Mouse (Mus musculus) neural tube, embryonic 12.5 days (tissue): ENCODE data around the gene Zfp553. TPM values are rescaled to one million over a fixed set of nuclear protein-coding genes. Genes with fewer than 3 reads are reported as not detected.

Source experiments
- ATAC-seq: fragments of 200-750 bp; cut with Nextera tagmentation; 2 replicates; pipeline ENCODE4 v1.8.0; 2017; ENCODE audit warnings: low read depth, mild to moderate bottlenecking, moderate TSS enrichment, moderate library complexity; ENCODE audit not compliant: low FRiP score
- H3K27ac ChIP-seq: fragments of 300-500 bp; sonication (generic); 2 replicates; pipeline ENCODE4 v1.5.1; 2016
- H3K27me3 ChIP-seq: fragments of 300-500 bp; sonication (generic); replicated peaks from 2 replicates; pipeline ENCODE4 v1.6.1; 2016; ENCODE audit warnings: mild to moderate bottlenecking
- H3K36me3 ChIP-seq: fragments of 300-500 bp; sonication (generic); 2 replicates; pipeline ENCODE4 v1.6.1; 2016; ENCODE audit warnings: mild to moderate bottlenecking
- H3K4me1 ChIP-seq: fragments of 300-500 bp; sonication (generic); 2 replicates; pipeline ENCODE4 v1.6.1; 2016
- H3K4me2 ChIP-seq: fragments of 300-500 bp; sonication (generic); replicated peaks from 2 replicates; pipeline ENCODE4 v1.6.1; 2016; ENCODE audit warnings: mild to moderate bottlenecking
- H3K4me3 ChIP-seq: fragments of 300-500 bp; sonication (generic); 2 replicates; pipeline ENCODE4 v1.5.1; 2016
- H3K9ac ChIP-seq: fragments of 300-500 bp; sonication (generic); 2 replicates; pipeline ENCODE4 v1.6.1; 2016; ENCODE audit warnings: mild to moderate bottlenecking
- H3K9me3 ChIP-seq: fragments of 300-500 bp; sonication (generic); 2 replicates; pipeline ENCODE4 v1.6.1; 2016; ENCODE audit warnings: mild to moderate bottlenecking
- WGBS: fragments of 180-500 bp; shearing (Covaris S2); methylation state at CpG from one replicate; pipeline ENCODE4 v1.1.7; 2016; 5-methylcytosine and 5-hydroxymethylcytosine counted together
- polyA plus RNA-seq: library from polyadenylated mRNA; unstranded; fragments of >200 nt; fragmentation: Nextera tagmentation; extraction: Ambion mirVana; gene quantifications from 2 replicates; pipeline ENCODE4 v1.2.1, GENCODE M21; 2016

Gene Zfp553
- polyA plus RNA-seq, 1 experiment from 2014 or later, result 68.9 TPM

DNA sequence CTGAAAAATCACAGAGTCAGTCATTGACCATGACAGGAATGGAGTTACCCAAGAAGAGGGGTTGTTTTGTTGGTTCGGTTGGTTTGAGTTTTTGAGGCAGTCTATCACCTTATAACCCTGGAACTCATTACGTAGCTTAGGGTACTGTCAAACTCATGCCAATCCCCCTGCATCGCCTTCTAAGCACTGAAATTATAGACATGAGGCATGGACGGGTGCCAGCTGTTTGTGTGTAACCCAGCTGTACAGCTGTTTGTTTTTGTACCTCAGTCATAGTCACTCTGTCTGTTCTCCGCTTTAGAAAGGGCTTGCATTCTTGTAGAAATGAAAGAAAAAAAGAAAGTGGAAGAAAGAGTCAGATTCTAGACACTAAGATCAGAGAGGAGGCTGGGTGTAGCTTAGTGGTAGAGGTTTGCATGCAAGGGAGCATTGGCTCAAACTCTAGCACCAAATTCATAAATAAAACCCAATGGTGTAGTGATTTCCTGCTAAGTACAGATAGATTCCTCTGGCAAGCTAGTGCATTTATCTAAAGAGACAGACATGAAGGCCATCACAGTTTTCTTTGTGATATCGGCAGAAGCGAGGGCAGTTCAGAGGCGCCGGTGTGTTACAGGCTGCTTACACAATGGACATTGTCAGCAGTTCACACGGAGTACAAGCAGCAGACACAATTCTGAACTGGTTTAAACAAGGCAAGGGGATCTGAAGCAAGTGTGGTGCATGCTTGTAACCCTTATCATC is 29.5 kb downstream of the Zfp553 start:
- ATAC-seq, result no peak
- Histone ChIP-seq H3K4me1 (peaks cover 10% of the 10 kb centered on the region), H3K9me3 (no peaks in the 10 kb centered on the region), H3K27me3 (no peaks in the 10 kb centered on the region), H3K36me3 (no peaks in the 10 kb centered on the region), H3K27ac (no peak overlapping the region), H3K4me2 (no peak overlapping the region), H3K4me3 (no peak overlapping the region), H3K9ac (no peak overlapping the region)
- WGBS, result 89% methylated on average over 10 of the region's 10 CpGs

DNA sequence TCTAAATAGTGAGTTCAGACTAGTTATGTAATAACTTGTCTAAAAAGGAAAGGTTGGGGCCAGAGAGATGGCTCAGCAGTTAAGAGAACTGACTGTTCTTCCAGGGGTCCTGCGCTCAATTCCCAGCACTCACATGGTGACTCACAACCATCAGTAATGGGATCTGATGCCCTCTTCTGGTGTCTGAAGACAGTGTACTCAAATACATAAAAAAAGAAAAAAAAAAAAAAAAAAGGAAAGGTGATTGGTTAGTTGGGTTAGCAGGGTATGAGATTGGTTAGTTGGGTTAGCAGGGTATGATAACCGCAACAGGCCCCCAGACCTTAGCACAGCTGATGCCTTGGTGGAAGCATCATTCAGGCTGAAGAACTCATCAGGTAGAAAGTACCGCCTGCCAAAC is 30.7 kb downstream of the Zfp553 start:
- no peak overlapping the region for H3K4me2 ChIP-seq
- no peak overlapping the region for H3K9ac ChIP-seq
- no peaks in the 10 kb centered on the region for H3K27me3 ChIP-seq
- H3K4me3 ChIP-seq, result no peak overlapping the region
- ATAC-seq, result no peak
- no peak overlapping the region for H3K27ac ChIP-seq
- H3K4me1 ChIP-seq, result peaks cover 10% of the 10 kb centered on the region
- H3K36me3 ChIP-seq, result no peaks in the 10 kb centered on the region; the same call in 1 of the 2 replicates
- H3K9me3 ChIP-seq, result no peaks in the 10 kb centered on the region
- 93% methylated on average over 3 of the region's 3 CpGs for WGBS

DNA sequence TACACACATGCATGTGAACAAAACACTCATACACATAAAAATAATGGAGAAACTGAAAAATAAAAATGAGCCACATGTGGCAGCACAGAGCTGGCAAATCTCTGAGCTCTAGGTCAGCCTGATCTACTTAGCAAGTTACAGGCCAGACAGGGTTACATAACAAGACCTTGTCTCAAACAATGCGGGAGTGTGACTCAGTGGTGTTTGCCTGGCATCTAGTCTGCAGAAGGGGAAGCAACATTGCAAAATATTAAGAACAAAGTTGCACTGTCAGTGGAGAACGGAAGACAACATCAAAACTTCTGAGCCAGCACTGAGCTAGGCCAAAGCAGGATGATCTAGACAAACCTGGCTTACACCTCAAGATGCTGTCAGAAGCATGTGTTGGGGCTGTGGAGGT is 37.4 kb downstream of the Zfp553 start:
- Histone ChIP-seq H3K4me2 (no peak overlapping the region), H3K36me3 (peaks cover 9% of the 10 kb centered on the region), H3K27me3 (no peaks in the 10 kb centered on the region), H3K27ac (no peak overlapping the region), H3K4me1 (peaks cover 17% of the 10 kb centered on the region), H3K9ac (no peak overlapping the region), H3K9me3 (no peaks in the 10 kb centered on the region; the same call in 1 of the 2 replicates), H3K4me3 (no peak overlapping the region)
- ATAC-seq, result no peak
- WGBS, result 94% methylated on average over 2 of the region's 2 CpGs

DNA sequence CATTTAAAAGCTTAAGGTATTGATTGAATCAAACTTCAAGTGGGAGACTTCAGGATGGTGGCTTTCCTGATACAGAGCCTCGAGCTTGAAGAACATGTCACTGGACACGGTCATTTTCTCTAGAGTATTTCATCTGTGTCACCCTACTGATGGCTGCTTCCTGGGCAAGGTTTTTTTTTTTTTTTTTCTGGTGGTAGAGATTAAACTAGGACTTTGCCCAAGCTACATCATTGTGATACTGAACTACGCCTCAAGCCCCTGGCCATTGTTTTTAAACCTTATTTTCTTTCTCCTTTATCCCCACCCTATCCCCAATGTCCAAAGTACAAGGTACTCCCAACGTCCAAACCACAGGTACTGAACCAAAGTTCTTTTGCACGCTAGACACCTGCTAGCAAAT is 37.8 kb downstream of the Zfp553 start:
- H3K36me3 ChIP-seq, result peaks cover 9% of the 10 kb centered on the region
- WGBS, result 94% methylated on average over 5 of the region's 5 CpGs
- H3K4me3 ChIP-seq, result no peak overlapping the region
- no peak overlapping the region for H3K4me2 ChIP-seq
- no peak overlapping the region for H3K9ac ChIP-seq
- no peak overlapping the region for H3K27ac ChIP-seq
- H3K4me1 ChIP-seq, result peaks cover 17% of the 10 kb centered on the region
- no peaks in the 10 kb centered on the region; the same call in 1 of the 2 replicates for H3K9me3 ChIP-seq
- H3K27me3 ChIP-seq, result no peaks in the 10 kb centered on the region
- ATAC-seq, result no peak

DNA sequence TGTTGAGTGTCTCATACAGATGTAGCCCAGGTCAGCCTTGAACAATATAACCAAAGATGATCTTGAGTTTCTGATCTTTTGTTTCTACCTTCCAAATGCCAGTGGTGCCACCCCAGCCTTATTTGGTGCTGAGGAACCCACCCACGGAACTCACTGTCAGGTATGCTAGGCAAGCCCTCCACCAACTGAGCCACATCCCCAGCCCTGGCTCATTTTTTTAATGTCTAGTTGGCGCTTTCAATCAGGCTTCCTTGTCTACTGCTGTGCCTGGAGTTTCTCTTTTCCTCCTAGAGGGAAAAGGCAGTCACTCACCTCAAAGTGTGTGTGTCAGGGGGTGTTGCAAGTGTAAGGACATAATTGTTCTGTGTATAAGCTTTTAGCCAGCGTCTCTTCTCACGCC is 38.2 kb downstream of the Zfp553 start:
- no peak for ATAC-seq
- Histone ChIP-seq H3K4me3 (no peak overlapping the region), H3K4me1 (peaks cover 17% of the 10 kb centered on the region), H3K9me3 (no peaks in the 10 kb centered on the region; the same call in 1 of the 2 replicates), H3K27ac (no peak overlapping the region), H3K9ac (no peak overlapping the region), H3K36me3 (peaks cover 9% of the 10 kb centered on the region), H3K27me3 (no peaks in the 10 kb centered on the region), H3K4me2 (no peak overlapping the region)
- 96% methylated on average over 4 of the region's 4 CpGs for WGBS

DNA sequence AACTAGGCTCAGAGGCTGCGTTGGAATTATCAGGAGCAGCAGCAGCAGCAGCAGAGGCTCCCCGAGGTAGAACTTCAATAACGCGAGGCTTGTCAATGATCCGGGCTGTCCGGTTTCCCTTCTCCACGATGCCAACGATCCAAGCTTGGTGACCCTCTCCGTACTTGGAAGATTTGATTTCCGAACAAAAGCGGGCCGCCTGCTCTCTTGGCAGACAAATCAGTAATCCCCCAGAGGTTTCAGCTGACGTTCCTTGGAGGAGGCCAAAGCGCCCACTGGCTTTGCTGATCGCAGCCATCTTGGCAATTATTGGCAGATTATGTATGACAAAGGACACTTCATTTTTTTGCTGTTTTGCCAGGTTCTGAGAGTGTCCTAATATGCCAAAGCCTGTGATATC is 39.7 kb downstream of the Zfp553 start:
- no peak overlapping the region for H3K9ac ChIP-seq
- no peaks in the 10 kb centered on the region; the same call in 1 of the 2 replicates for H3K9me3 ChIP-seq
- H3K4me1 ChIP-seq, result peaks cover 17% of the 10 kb centered on the region
- H3K36me3 ChIP-seq, result peaks cover 9% of the 10 kb centered on the region
- H3K4me2 ChIP-seq, result peak overlapping the region; percentile 88
- WGBS, result 95% methylated on average over 15 of the region's 15 CpGs
- H3K4me3 ChIP-seq, result 0 out of 2 replicates have a peak overlapping the region, but pooled peaks have one; percentile 71
- no peak for ATAC-seq
- no peak overlapping the region for H3K27ac ChIP-seq
- no peaks in the 10 kb centered on the region for H3K27me3 ChIP-seq

GRCm38 (mm10) chr7:127273118-127273923 is 40.5 kb downstream of the Zfp553 start:
- Histone ChIP-seq H3K27me3 (no peaks in the 10 kb centered on the region), H3K4me2 (peak overlapping the region; percentile 88), H3K36me3 (peaks cover 9% of the 10 kb centered on the region), H3K4me1 (peaks cover 17% of the 10 kb centered on the region), H3K9ac (peak overlapping the region; percentile 89), H3K9me3 (no peaks in the 10 kb centered on the region; the same call in 1 of the 2 replicates), H3K4me3 (peak overlapping the region; percentile 71), H3K27ac (peak overlapping the region; percentile 54)
- peak; percentile 83 for ATAC-seq
- 16% methylated on average over 50 of the region's 50 CpGs for WGBS

GRCm38 (mm10) chr7:127273925-127274789 is 41.3 kb downstream of the Zfp553 start, which contains the start of gene Sephs2:
Gene Sephs2 (minus strand): TSS chr7:127274055.
- Histone ChIP-seq H3K27me3 (no peaks in the 10 kb centered on the region), H3K4me2 (peak within 1 kb of the TSS; percentile 88), H3K4me3 (peak within 1 kb of the TSS; percentile 71), H3K9ac (peak within 1 kb of the TSS; percentile 89), H3K4me1 (peaks cover 17% of the 10 kb centered on the region), H3K9me3 (no peaks in the 10 kb centered on the region; the same call in 1 of the 2 replicates), H3K36me3 (peaks cover 9% of the 10 kb centered on the region), H3K27ac (peak within 1 kb of the TSS; percentile 54)
- ATAC-seq, result peak; percentile 90
- WGBS, result 3% methylated on average over 39 of the region's 39 CpGs

DNA sequence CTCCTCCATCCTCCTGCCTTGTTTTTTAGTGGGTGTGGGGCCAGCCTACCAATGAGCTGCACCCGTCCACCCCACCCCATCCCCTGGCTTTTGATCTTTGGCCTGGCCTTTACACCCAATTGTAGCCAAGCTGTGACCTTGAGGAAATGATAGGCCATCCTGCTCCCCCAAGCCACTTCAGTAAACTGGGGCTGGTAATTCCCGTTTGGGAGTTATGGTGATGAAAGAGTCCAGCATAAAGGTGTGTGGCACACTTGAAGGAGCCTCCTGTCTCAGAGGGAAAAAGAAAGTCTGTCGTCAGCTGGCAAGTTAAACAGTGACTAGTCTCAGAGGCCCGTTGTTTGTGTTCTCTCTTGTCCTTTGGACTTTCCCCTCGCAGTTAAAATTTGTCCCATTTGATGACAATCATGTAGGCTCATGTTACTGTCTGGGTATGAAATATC is 43.7 kb downstream of the Zfp553 start:
- H3K9me3 ChIP-seq, result no peaks in the 10 kb centered on the region
- H3K4me3 ChIP-seq, result no peak overlapping the region
- 60% methylated on average over 5 of the region's 5 CpGs for WGBS
- peaks cover 17% of the 10 kb centered on the region for H3K4me1 ChIP-seq
- H3K4me2 ChIP-seq, result no peak overlapping the region
- no peak overlapping the region for H3K9ac ChIP-seq
- no peaks in the 10 kb centered on the region for H3K27me3 ChIP-seq
- H3K27ac ChIP-seq, result no peak overlapping the region
- peaks cover 1% of the 10 kb centered on the region; the same call in 1 of the 2 replicates for H3K36me3 ChIP-seq
- ATAC-seq, result no peak

DNA sequence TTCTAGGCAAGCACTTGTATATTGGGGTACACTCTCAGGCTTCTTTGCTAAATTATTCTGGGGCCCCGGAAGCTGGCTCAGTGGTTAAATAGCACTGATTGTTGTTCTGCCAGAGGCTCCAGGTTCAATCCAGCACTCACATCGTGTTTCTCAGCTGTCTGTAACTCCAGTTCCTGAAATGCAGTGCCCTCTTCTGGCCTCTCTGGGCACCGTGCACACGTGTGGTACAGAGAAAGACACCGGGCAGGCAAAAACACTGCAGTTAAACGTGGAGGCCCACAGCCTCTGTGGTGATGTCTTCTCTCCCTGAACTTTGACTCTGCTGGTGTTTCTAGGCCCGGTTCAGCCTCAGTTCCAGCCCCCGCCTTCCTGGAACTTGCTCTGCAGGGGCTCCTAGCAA is 45.5 kb downstream of the Zfp553 start:
- H3K27me3 ChIP-seq, result no peaks in the 10 kb centered on the region
- H3K9ac ChIP-seq, result no peak overlapping the region
- no peaks in the 10 kb centered on the region for H3K9me3 ChIP-seq
- H3K36me3 ChIP-seq, result no peaks in the 10 kb centered on the region
- no peak overlapping the region for H3K27ac ChIP-seq
- peaks cover 6% of the 10 kb centered on the region for H3K4me1 ChIP-seq
- no peak overlapping the region for H3K4me2 ChIP-seq
- no peak for ATAC-seq
- 30% methylated on average over 8 of the region's 8 CpGs for WGBS
- H3K4me3 ChIP-seq, result no peak overlapping the region

DNA sequence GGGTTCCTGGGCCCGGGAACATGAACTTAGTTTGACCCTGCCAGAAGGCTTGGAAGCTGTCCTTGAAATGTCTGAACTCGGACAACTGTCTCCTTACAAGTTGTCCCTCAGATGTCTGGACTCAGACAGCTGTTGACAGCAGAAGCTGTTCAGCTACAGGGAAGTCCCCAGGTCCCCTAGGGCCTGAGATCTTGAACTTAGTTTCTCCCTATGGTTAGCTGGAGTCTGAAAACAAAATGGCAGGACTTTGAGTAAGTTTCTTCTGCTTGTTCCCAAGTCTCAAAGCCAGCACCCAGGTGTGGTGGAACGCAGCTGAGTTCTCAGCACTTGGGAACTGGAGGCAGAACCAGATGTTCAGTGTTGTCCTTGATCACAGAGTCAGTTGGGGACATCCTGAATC is 47.2 kb downstream of the Zfp553 start:
- no peak for ATAC-seq
- H3K9ac ChIP-seq, result no peak overlapping the region
- H3K27me3 ChIP-seq, result no peaks in the 10 kb centered on the region
- no peaks in the 10 kb centered on the region for H3K9me3 ChIP-seq
- no peak overlapping the region for H3K4me2 ChIP-seq
- H3K27ac ChIP-seq, result no peak overlapping the region
- no peaks in the 10 kb centered on the region for H3K4me1 ChIP-seq
- H3K4me3 ChIP-seq, result no peak overlapping the region
- H3K36me3 ChIP-seq, result no peaks in the 10 kb centered on the region
- WGBS, result 71% methylated on average over 3 of the region's 3 CpGs
